Mouse (Mus musculus) olfactory bulb, adult 2 months (tissue): Measurements from ENCODE around the gene Mreg.

ENCODE experiments used
- CTCF ChIP-seq: fragments of 200-500 bp; IDR thresholded peaks from 2 replicates; pipeline ENCODE4 v1.5.1; 2012; ENCODE audit warnings: low read depth, mild to moderate bottlenecking, low read length, moderate library complexity; ENCODE audit not compliant: insufficient read depth
- POLR2A ChIP-seq: fragments of 200-500 bp; IDR thresholded peaks from 2 replicates; pipeline ENCODE4 v1.6.1; 2012; ENCODE audit warnings: mild to moderate bottlenecking, low read depth, low read length, moderate library complexity; ENCODE audit not compliant: insufficient read depth

DNA sequence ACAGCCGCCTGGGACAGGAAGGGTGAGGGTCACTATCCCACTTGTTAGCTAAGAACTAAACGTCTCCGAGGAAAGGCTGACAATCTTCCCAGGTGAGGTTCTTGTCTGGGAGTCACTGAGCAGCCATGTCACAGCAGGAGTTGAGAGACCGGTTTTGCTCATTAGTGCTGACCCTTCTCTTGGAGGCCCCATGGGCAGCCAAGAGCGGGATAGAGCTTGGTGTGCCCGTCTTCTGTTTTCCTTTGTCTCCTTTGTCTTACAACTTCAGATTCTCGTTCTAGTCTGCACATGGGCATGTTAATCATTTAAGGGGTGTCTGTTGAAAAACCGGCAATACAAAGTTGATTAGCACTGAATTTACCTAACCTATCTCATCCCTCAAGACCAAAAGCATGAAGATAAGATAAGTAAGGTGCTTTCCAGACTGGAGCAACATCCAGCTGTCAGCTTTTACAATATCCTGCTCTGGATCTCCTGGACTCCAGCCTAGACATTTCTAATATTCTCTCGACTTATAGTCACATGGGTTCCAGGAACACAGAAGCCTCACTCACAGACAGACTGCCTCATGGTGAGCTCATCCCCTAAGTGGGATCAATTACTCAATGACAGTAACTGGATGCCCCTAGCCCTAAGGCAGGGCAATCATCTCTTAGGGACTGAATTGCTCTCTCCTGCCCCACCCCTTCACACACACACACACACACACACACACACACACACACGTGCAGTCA, 15.3 kb downstream of the Mreg start:
- TF ChIP-seq CTCF (no peak), POLR2A (no peak)
